Mouse (Mus musculus): ENCODE data around the gene Brs3.

Brs3 gene

GRCm38 (mm10) chrX:57042774-57043173, at the start of gene Brs3:
Brs3 (plus strand) TSS chrX:57043074.
- no peak for DNase-seq (ENCODE audit: low spot score in 2 of 2)

- no peak for DNase-seq (ENCODE audit: low spot score in 2 of 2)
Measured at GRCm38 (mm10) chrX:57012891-57013290, 30.0 kb upstream of the Brs3 start.

- DNase-seq (ENCODE audit: low spot score in 2 of 2) = no peak
Measured at GRCm38 (mm10) chrX:57043869-57044268, 995 bp downstream of the Brs3 start.

- DNase-seq (ENCODE audit: low spot score in 2 of 2) = no peak
Measured at GRCm38 (mm10) chrX:57052848-57053173, 9.9 kb downstream of the Brs3 start.

GRCm38 (mm10) chrX:57053174-57053992, 10.5 kb downstream of the Brs3 start, which contains the start of gene Htatsf1:
Htatsf1 (plus strand) TSS chrX:57053583.
- DNase-seq (ENCODE audit: low spot score in 2 of 2) = peak; percentile 72 to 73

- DNase-seq (ENCODE audit: low spot score in 2 of 2) = no peak
Measured at GRCm38 (mm10) chrX:57053993-57054385, 11.1 kb downstream of the Brs3 start.

- DNase-seq (ENCODE audit: low spot score in 2 of 2) = no peak
Measured at GRCm38 (mm10) chrX:57081496-57081895, 38.6 kb downstream of the Brs3 start.

- no peak for DNase-seq (ENCODE audit: low spot score in 2 of 2)
Measured at GRCm38 (mm10) chrX:57087806-57088205, 44.9 kb downstream of the Brs3 start, which contains the start of gene Vgll1. Vgll1 (plus strand) TSS chrX:57088106.

All from urinary bladder, postnatal 36 days (tissue).